Mouse (Mus musculus) brain, adult 2 months (tissue): Measurements from ENCODE around the gene Trim46.

Experiments used
- DNase-seq: peaks from one replicate; pipeline ENCODE4 v3.0.0; 2011; ENCODE audit warnings: low read depth, low spot score

Gene Trim46

GRCm38 (mm10) chr3:89271760-89272159, 25.7 kb upstream of the Trim46 start:
- no peak for DNase-seq

GRCm38 (mm10) chr3:89270891-89271290, 24.8 kb upstream of the Trim46 start:
- peak; percentile 91 for DNase-seq

DNA sequence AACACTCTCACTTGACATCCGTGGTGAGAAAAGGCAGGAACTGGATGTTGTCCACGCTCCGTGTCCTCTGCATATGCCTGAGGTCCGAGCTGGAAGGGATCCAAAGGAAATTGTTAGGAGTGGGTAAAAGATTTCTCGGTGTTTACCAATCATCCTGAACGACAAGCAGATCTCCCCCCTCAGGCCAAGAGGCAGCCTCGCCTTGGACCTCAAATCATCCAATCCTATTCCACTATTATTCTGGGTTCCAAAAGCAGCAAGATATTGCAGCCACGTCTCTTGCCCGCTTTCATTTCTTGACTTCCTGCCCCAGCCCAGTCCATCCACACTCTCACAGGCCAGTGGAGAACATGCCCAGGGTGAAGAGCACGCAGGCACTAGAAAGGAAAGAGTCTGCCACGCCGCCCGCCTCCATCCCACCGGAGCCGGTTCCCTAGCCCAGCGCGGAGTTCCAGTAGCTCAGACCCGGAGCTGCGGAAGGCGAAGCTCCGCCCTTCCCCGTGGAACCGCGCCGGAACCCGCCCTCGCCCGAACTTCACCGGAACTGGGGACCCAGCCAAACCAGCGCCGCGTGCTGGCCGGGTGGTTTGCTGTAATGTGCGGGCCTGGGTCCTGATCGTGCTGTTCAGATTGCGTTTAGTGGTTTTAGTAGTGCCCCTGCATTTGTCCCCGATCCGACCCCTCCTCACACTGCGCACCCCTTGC, 24.1 kb upstream of the Trim46 start, which contains the start of gene Slc50a1:
Slc50a1 (minus strand) TSS at position 520 of the 705 bp plus-strand sequence.
- DNase-seq: peak; percentile 93

DNA sequence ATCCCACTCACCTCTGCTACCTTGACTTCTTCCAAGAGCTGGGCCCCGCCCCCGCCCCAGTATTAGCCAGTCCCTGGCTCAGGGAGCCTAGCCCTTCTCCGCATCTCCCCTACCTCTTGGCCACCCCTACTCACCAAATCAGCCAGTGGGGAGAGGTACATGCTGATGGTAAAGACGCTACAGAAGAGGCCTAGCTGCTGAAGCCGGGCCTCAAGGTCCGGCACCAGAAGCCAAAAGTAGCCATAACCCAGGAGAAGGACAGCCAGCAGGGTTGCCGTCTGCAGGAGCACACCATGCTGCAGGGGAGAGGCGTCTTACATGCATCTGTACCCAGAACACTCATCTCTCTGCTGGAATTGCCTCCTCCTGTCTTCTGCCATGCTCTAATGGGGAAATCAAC, 22.8 kb upstream of the Trim46 start:
- no peak for DNase-seq

DNA sequence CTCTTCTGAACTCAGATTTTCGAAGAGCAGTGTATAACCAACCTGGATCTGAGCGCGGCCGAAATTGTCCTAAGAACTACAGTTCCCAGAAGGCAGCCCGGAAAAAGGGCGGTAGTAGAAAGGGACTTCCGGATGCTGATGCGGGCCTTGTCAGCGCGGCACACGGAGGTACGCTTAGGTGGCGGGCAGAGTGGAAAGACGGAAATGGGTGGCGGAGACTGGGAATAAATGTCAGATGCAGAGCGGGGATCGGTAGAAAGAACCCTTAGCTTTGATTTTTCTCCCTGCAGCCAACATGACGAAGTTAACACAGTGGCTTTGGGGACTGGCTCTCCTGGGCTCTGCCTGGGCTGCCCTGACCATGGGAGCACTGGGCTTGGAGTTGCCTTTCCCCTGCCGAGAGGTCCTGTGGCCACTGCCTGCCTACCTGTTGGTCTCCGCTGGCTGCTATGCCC, 20.4 kb upstream of the Trim46 start:
- peak; percentile 96 for DNase-seq

DNA sequence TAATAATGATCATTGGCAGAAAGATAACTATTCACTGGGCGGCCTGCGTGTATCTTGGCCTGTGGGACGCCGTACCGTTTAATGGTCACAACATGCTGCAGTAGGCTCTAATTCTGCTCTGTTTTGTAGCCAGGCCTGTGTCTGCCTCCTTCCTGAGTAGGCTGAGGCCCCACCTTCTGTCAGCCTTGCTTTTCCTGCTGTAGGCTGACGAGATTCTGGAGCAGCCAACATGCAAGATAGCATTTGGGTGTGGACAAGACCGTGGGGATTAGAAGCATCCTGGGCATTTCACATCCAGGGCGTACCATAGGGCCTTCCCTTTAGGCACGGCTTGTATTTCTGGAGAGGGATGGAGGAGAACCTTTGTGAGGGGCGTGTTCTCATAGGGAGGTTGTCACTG, 16.3 kb upstream of the Trim46 start:
- peak; percentile 46 for DNase-seq

DNA sequence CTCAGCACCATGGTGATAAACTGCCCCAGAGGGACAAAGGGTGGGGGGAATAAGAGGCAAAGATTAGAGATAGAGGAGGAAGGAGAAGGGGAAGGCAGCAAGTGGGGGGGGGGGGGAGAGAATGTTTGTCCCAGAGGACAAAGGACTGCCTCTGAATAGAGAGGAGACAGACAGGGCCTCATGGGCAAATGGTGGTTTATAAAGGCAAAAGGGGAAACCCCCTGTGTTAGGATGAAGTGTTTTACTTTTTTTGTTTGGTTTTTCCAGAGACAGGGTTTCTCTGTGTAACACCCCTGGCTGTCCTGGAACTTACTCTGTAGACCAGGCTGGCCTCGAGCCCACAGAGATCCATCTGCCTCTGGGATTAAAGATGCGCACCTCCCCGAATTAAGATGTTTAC, 14.1 kb upstream of the Trim46 start:
- no peak for DNase-seq

- DNase-seq: peak; percentile 82
These were observed 13.0 kb upstream of the Trim46 start, which contains the start of gene Dpm3 for GRCm38 (mm10) chr3:89259076-89259475. Gene Dpm3, plus strand, starts transcription at chr3:89259358.

DNA sequence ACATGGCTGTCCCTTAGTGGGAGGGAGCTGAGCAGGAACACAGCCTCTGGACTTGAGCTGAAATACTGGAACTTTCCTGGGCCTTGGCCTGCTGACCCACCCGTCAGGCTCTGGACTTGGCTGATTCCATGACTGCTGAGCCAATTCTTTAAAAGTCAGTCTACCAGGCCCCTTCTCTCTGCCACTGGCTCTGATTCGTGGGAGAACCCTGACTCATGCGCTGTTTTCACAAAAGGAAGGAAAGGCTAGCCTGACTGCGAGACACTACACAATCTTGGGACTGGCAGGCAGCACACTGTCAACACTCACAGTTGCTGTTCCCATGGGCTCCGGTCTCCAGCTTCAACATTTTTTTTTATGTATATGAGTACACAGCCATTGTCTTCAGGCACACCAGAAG, 10.1 kb upstream of the Trim46 start:
- no peak for DNase-seq

DNA sequence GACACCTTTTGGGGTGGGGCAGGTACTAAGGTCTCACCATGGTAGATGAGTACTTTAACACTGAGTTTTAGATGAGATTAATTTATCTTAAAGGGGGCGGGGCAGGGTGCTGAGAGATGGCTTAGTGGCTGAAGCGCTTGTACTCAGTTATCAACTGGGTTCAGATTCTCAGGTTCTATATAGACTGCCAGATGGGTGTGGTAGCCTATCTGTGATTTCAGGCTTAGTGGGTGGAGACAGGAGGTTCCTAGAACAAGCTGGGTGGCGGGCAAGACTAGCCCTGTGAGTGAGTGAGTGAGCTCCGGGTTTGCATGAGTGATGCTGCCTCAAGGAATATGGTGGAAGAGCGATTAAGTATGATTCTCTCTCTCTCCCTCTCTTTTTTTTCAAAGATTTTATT, 8.9 kb upstream of the Trim46 start:
- no peak for DNase-seq

DNA sequence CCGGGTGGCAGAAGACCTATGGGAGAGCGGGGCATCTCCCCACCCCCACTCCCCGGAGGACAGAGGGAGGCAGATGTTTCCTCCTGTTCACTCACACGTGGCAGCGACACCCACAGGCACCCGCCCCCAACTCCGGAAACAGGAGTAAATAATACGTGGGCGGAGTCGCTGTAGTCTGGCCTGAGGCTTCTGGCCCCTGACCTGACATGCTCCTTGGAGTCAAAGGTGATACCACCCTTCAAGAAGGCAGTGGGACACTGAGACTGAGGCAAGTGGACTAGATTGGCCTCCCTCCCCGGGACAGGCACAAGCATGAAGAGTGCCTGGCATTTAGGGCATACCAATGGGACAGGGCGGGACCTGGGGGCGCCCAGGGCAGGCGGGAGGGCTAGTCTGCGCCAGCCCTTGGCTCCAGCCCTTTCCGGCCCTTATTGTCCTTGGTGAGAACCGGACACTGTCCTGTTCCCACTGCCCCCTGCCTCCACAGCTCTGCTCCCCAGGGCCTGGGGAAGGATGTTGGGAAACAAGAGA, 5.3 kb upstream of the Trim46 start:
- no peak for DNase-seq

- peak; percentile 78 for DNase-seq
These were observed 4.4 kb upstream of the Trim46 start for GRCm38 (mm10) chr3:89250435-89251040.

- no peak for DNase-seq
These were observed 1.4 kb upstream of the Trim46 start for GRCm38 (mm10) chr3:89247466-89247865.

DNA sequence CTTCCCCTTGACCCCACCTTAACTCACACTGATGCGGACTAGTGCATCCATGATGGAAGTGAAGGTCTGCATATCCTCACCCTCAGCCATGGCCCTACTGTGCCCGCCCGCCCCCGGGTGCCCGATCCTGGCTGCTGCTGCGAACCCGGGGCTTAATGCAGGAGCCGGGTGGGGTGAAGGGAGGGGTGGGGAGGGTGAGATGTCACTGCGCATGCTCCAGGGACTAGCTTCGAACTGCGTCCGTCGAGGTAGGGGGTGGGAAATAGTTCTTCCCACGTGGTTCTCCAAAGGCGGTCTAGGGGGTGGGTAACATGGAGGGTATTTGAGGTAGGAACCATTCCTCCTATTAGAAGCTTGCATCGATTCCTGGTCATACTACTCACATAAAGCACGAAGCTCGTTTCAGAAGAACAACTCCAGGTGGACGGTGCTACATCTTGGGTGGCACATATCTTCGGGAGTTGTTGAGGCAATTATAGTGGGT, 379 bp downstream of the Trim46 start, which contains the start of gene Krtcap2:
Krtcap2 (plus strand) TSS at position 279 of the 484 bp plus-strand sequence.
- DNase-seq: peak; percentile 96

- peak; percentile 92 for DNase-seq
These were observed 974 bp downstream of the Trim46 start for GRCm38 (mm10) chr3:89244982-89245687.

GRCm38 (mm10) chr3:89244158-89244981, 1.7 kb downstream of the Trim46 start:
- peak; percentile 63 for DNase-seq

- DNase-seq: peak; percentile 76
These were observed 2.5 kb downstream of the Trim46 start for GRCm38 (mm10) chr3:89243609-89244008.

GRCm38 (mm10) chr3:89242331-89242895, 3.7 kb downstream of the Trim46 start:
- peak; percentile 88 for DNase-seq

DNA sequence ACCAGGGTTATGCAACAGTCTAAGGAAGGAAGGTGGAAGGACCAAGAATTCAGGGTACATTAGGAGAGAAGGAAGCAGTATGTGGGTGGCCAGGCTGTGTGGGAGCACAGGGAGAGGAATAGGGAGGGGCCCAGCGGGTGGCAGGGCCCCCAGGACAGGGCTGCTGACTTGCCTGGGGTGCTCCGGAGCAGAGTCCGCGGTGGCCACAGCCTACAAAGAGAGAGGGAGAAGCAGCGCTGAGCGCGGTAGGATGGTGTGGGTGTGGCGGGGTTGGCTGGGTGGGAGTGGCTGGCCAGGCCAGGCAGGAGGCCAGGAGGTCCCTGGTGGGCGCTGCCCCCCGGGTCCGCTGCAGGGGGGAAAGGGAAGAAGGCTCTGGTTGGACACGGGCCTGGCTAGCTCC, 7.6 kb downstream of the Trim46 start:
- no peak for DNase-seq

GRCm38 (mm10) chr3:89237682-89238081, 8.4 kb downstream of the Trim46 start:
- no peak for DNase-seq

DNA sequence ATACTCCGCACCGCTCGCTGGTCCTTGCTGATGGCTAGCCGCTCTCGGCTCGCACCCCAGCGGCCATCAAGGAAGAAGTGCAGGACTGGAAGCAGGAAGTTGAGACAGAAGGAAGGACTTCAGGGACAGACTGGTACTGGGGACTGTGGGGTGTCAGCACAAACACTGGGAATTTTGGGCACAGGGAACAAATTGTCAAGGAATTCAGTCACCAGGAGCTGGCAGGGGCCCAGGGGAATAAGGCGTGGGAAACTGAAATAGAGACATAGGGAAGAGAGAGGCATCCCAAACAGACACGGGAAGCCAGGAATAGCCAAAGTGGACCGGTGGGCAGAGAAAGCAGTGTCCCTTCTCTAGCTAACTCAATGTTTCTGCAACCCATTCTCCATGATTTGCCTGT, 9.6 kb downstream of the Trim46 start:
- peak; percentile 64 for DNase-seq
